Mouse (Mus musculus): ENCODE measurements around the gene Me3.

DNA sequence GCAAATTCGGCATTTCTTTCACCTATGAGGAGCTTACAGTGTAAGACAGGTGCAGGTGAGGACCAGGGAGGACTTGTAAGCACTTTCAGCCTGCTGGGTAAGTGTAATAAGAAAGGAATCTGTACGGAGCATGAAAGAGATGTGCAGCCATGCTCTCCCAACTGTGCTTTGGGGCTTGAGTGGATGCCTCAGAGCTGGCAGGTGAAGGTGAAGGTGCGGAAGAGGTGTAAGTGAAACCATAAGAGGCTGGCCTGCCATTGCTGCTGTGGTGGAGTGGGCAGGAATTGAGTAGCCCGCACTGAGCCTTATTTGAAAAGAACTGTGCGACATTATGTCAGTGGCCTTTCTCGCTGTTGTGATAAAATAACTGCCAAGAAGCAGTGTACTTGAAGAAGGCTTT lies 8.3 kb downstream of the Me3 start:
- TF ChIP-seq CTCF (IDR thresholded peaks at IDR 0.05; ENCODE audit: extremely low read depth, insufficient read depth, insufficient read length, insufficient replicate concordance) (no peak), POLR2A (IDR thresholded peaks at IDR 0.05; ENCODE audit: low read depth, low read length) (no peak)
